Mouse (Mus musculus) G1E-ER4 (cell line): Measurements from ENCODE around the gene Akap6. TPM values are rescaled to one million over a fixed set of nuclear protein-coding genes. Genes with fewer than 3 reads are reported as not detected.

Source experiments
- GATA1 ChIP-seq: IDR thresholded peaks from one replicate; pipeline ENCODE4 v1.8.0; 2012; ENCODE audit warnings: low read length, inconsistent platforms
- polyA plus RNA-seq: library from polyadenylated mRNA; stranded (reverse); fragments of >175 nt; gene quantifications from 2 replicates; pipeline ENCODE4 v1.2.3, GENCODE M21; 2012

The Akap6 gene
- polyA plus RNA-seq, 1 experiment, result not detected

DNA sequence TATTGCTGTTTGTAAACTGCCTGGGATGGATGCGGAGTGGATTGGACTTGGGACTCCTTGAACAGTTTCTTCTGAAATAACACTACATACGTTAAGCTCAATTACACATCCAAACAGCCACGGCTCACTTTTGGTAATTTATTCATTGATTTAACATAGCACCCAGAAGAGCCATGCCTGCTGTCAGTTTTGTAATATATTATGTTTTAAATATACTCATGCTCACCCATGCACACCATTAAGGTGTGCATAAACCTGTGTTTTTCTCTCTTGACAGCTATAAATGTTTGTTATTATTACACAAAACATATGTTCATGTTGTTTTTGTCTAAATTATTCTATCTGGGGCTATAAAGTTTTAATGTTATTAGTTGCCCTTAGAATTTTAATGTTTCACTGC is 258.4 kb downstream of the Akap6 start:
- TF ChIP-seq GATA1, result no peak

DNA sequence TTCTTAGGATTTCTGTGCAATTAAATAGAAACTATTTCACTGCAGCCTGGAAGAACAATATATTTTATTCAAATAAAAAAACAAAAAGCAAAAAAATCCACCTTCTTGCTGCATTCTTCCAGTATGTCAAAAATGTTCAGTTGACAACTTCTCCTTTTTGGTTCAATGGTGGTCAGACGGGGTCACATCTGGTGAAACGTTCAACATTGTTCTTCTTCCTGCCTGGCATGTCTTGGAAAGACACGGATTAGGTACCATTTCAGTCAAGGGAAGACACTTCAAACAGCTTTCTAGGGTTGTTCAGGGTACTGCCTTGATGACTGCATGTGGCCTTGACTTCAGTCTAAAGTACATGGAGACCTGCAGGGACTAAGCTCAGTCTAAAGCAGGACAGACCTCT is 258.8 kb downstream of the Akap6 start:
- no peak for TF ChIP-seq GATA1

DNA sequence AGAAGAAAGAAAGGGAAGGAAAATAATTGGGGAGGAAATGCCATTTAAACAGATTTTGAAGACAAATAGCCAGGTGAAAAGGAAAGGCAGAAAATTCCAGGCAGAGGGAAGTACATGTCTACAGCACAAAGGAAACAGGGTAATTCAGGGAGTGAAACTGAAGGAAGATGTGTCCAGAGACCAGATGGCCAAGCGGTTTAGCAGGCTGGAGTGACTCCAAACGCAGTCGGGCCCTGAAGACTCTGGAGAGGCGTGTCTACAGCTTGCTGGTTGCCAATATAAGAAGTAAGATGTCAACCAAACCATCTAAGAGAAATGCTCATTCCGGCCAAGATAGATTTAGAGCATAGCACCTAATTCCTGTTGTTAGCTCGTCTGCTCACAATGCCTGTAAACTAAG is 292.6 kb downstream of the Akap6 start:
- TF ChIP-seq GATA1, result no peak

DNA sequence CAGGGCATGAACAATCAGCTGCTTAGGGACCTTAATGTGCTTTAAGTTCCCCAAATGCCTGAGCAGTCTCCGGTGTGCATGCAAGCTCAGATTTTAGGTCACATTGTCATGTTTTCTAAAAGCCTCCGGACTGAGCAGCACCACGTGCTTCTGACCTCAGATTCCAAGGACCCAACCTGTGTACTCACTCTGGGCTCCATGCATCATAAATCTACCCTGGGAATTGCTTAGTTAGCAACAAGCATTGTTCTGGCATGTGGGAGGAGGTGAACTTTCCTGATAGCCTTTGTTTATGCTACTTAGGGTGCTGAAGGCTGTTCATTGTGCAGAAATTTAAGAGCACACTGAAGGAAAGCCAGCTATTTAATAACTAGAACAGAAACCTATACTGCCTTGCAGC is 313.2 kb downstream of the Akap6 start:
- TF ChIP-seq GATA1, result no peak

DNA sequence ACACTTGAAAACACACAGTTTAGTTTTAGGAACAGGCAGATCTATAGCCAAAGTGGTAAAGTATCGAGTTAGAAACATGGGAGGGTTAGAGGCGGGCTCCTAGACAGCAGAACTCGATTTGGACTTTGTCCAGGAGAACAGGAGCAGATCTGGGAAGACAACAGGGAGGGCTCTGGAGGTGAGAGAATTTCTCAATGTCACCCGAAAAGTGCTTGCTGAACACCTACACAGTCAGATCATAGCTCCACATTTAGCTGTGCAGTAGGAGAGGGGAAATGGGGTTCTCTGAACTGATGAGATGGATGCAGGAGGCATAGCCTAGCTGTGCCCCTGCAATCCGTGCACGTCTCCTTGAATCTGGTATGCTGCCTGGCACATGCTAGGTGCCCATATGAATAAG is 315.4 kb downstream of the Akap6 start:
- TF ChIP-seq GATA1, result no peak

DNA sequence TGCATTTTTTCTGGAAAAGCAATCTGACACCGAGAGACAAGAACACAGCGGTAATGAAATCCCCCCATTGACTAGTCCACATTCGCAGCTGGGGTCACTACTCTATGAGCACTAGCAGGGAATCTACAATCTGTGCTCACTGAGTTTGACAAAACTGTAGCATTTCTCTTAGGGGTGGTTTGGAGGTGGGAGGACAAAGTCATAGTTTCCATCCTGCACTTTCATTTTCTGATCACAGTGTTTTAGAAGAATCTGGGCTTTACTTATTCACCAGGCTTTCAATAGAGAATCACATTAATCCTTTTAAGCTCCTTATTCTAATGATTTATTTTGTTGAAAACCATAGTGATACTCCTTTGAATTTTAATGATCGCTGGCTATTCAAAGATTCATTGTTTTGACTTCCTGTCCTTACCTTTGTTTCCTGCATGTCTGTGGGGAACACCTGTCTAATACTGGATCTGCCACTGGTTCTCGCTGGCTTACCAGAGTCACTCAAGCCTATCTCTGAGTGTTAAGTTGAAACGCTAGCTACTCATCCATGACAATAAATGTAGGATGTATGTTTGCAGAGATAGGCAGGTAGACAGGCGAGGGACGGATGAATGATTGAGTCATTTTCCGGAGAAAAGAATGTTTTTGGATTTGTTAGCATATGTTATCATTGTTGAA is 325.5 kb downstream of the Akap6 start:
- no peak for TF ChIP-seq GATA1

DNA sequence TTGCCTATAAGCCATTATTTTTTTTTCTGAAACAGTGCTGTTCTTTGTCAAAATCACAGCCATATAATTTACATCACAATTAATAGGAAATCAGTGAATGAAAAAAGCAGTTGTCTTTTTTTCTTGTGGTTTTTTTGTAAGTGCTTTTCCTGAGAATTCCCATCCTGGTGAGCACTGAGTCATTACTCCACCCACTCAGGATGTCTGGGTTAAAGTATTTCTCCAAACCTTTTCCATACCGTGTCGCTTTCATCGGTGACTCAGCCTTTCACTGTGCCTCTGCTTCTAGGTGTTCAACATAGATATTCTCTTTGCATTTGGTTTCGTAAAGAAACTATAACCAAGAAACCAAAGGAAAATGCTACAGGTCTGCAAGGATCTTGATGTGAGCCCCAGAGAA is 328.1 kb downstream of the Akap6 start:
- TF ChIP-seq GATA1, result no peak

DNA sequence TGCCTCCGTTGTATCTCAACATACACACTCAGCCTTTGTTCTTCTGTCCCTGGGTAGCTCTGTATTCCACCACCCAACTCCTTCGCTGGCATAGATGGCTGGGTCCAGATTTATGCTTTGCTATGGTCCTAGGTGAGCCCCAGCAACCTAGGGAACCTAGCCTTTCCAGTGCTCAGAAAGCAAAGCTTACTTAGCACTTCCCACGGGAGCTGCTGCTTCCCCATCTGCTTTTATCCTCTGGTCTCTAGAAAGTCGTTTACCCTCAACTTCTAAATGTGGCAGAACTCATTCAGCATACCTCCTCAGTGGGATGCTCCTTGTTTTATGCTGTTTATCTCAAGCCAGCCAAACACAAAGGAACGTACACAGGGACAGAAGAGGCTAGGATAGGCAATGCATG is 329.7 kb downstream of the Akap6 start:
- no peak for TF ChIP-seq GATA1

DNA sequence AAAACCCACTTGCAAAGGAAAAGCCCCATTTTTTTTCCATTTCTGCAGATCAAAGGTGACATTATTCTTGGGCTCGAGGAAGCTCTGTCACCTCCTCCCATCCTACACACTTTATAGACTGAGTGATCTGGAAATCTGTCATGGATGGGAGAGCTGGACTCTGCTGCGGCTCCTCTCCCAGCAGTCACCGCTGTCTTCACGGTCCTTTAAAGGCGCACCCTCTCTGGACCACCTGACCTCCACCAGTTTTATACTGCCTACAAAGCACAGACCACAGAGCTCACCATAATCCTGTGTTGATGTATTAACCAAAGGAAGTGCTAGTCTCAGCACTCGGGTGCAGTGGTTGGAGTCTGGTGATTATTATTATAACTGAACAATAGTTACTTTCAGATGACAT is 330.7 kb downstream of the Akap6 start:
- no peak for TF ChIP-seq GATA1

DNA sequence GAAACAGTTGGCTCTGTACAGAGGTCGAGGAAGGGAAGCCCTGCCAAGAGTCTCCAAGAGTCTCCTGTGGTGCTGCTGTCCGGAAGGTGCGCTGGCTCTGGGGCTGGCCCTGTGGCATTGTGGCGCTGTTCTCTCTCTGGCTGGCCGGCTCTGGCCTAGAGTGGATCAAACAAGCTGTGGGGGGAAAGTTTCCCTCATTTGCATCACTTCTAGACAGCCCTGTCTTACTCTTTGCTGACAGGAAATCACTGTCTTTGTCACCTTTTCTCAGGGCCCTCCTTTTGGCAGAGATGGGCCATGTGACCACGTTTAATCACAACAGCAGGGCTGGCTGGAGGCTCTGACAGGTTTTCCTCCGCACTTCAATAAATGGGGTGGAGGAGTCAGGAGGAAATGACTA is 333.6 kb downstream of the Akap6 start:
- TF ChIP-seq GATA1, result no peak

DNA sequence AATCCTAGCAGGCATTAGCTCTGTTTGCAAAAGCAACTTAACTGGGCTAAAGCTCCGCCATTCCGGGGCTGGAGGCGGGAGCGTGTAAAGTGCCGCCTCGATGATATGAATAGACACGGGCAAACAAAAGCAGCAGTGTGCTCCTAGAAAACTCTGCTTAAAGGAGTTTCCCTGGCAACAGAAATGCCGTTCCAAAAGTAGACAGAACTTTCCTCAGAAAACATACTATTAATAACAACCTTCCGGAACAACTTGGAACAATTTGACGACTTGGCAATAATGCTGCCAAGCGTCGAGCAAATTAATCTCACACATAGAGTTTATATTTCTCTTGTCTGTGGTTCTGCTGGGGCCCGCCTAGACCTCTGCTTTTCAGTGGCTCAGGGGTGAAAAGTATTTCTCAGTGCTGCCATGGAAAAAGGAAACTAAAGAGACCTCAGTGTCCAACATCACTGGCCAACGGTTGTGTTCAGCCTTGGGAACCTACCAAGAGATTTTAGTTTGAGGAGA is 334.3 kb downstream of the Akap6 start:
- no peak for TF ChIP-seq GATA1

DNA sequence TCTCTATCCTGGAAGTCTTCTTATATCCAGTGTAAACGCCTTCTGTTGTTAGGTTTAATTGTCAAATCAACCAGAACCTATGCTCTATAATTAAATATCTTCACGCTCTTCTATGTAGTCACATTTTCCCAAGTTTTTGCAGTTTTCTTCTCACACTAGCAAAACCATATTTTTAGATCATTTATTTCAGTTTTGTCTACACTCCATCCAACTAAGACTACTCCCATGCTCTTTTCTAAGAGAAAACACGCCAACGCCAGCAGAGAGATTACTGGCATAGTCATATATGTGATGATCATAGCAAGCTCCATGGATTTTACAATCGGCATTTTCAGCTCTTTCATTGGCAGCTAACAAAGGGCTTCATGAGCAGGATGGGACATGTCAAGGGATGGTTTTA is 341.5 kb downstream of the Akap6 start:
- TF ChIP-seq GATA1, result no peak

DNA sequence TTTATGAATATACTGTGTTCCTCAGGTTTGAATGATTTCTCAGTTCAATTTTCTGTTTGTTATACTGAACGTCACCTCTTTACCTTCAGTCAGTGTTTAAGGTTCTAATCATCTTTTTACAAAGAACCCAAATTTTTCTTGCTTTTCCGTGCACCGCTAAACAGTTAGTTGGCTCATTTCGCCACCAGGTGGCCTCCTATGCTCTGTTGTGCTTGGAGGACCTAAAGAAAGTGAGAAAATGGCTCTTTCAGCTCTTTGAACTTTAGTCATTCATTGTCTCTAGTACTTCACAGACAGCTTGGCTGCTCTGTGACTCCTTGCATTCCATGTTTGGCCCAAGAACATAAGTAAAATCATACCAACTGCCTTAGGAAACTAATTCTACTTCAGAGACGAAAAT is 343.6 kb downstream of the Akap6 start:
- no peak for TF ChIP-seq GATA1

DNA sequence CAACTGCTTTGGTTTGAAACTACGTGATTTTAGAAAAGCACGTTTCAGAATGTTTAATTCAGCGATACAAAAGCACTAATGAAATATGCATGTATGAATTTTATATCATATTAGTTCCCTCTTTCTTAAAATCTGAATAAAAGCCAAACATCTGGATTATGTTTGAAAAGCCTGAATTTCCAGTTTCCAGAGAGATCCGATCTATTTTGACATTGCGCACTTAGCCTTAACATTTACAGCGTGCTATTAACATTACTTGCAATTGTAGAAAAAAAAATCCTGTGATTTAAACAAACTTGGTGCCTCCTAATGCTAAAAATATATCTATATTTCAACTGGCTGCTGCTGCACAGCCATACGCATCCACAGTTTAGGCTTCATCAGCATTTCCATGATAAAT is 358.4 kb downstream of the Akap6 start:
- TF ChIP-seq GATA1, result no peak

DNA sequence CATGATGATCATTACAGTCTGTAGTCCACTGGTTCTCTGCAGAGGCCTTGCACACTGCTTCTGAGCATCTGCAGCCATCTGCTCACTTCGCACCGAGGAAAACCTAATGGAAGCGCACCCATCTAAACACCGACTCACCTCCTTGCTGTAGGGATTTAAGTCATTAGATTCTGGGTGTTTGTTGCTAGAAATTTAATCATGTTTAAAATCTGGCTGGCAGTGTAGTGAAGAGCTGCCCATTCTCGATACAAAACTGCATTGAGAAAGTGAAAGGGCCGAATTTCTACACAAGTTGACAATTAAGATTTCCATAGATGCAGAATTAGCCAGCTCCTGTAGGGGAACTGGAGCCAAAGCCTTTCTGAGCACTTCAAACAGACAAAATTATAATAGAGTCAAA is 361.7 kb downstream of the Akap6 start:
- TF ChIP-seq GATA1, result no peak

DNA sequence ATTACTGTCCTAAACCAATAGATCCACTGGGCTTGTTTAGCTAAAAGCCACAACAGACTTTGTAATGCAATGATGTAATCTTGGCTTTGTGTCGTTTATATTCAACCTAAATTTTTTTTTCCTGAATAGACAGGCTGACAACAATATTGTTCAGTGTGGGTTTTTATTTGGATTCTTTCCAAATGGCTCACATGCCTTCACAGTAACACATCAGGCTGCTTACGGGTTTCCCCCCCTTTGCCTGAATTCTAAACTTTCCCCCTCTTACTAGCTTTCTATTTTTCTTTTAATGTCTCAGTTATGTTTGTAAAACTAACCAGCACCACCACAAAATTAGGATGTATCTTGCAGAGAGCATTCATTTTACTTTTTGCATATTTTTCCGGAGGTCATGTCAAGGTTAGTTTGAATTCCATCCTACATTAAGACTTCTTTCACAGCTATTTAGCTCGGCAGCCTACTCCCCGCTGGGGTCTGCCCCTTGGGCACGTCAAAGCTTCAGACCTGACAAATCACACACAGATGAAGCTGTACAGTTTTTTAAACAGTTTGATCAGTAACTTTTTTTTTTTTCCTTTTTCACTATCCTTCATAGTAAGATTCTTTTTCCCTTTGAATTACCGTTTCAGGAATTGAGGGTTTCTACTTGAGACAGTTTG is 362.4 kb downstream of the Akap6 start:
- TF ChIP-seq GATA1, result no peak

DNA sequence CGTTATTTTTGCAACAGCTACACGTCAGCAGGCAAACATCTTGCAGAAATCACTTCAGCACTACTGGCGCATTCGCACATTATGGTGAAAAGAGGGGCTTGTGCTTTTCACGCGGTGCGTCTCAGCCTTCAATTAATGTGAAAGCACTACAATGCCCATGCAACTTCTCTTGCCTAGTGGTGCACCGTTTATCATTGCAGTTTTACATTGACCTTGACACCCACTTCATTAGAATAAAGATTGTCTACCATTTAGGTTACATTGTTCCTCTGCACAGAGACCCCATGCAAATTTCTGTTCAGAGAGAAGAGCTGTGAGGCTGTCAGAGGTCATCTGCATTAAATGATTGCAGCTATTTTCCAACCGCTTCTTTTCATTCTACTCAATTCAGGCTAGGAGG is 363.8 kb downstream of the Akap6 start:
- no peak for TF ChIP-seq GATA1

DNA sequence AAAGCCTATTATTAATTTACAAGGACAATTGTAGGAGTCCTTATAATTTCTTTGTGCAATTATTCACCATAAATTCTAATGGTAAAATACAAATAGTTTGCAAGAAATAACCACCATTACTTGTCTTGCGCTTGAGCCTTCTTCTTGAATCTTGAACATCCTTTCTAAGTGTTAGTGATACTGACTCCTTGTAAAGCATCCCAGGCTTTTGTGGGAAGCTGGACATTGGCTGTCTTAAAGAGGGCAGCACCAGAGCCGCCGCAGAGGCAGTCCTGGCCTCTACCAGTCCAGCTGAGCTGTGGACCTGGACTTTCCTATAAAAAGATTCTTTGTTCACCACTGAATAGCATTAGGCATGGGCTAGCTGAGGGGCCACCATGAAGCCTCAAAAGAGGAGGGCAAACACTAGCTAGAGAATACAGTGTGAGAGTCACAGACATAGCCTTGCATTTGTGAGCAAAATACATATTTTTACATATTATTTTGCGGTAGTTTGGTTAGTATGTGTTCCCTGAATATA is 365.1 kb downstream of the Akap6 start:
- TF ChIP-seq GATA1, result no peak
